Mouse (Mus musculus) kidney, embryonic 14.5 days (tissue): Measurements from ENCODE around the gene Pkp4. TPM values are rescaled to one million over a fixed set of nuclear protein-coding genes. Genes with fewer than 3 reads are reported as not detected.

Experiments
- ATAC-seq: fragments of 200-750 bp; cut with Nextera tagmentation; 2 replicates; pipeline ENCODE4 v1.8.0; 2017; ENCODE audit warnings: moderate number of reproducible peaks, mild to moderate bottlenecking, moderate TSS enrichment, moderate library complexity; ENCODE audit not compliant: low FRiP score, low TSS enrichment
- H3K27ac ChIP-seq: fragments of 300-500 bp; sonication (generic); 2 replicates; pipeline ENCODE4 v1.5.1; 2014; ENCODE audit warnings: low read depth, mild to moderate bottlenecking, low read length, moderate library complexity, mixed read lengths
- H3K27me3 ChIP-seq: fragments of 300-500 bp; sonication (generic); 2 replicates; pipeline ENCODE4 v1.6.1; 2014; ENCODE audit warnings: mild to moderate bottlenecking, low read length; ENCODE audit not compliant: control insufficient read depth, insufficient read depth
- H3K36me3 ChIP-seq: fragments of 300-500 bp; sonication (generic); 2 replicates; pipeline ENCODE4 v1.6.1; 2014; ENCODE audit warnings: low read length, mixed read lengths; ENCODE audit not compliant: control insufficient read depth, insufficient read depth
- H3K4me1 ChIP-seq: fragments of 300-500 bp; sonication (generic); 2 replicates; pipeline ENCODE4 v1.6.1; 2014; ENCODE audit warnings: low read length, mixed read lengths; ENCODE audit not compliant: control insufficient read depth, insufficient read depth
- H3K4me2 ChIP-seq: fragments of 300-500 bp; sonication (generic); replicated peaks from 2 replicates; pipeline ENCODE4 v1.6.1; 2014; ENCODE audit warnings: low read depth, mild to moderate bottlenecking, low read length
- H3K4me3 ChIP-seq: fragments of 300-500 bp; sonication (generic); 2 replicates; pipeline ENCODE4 v1.5.1; 2014; ENCODE audit warnings: mild to moderate bottlenecking, low read length
- H3K9ac ChIP-seq: fragments of 300-500 bp; sonication (generic); 2 replicates; pipeline ENCODE4 v1.6.1; 2014; ENCODE audit warnings: low read depth, mild to moderate bottlenecking, low read length, moderate library complexity
- H3K9me3 ChIP-seq: fragments of 300-500 bp; sonication (generic); 2 replicates; pipeline ENCODE4 v1.6.1; 2016; ENCODE audit warnings: low read length; ENCODE audit not compliant: control insufficient read depth
- WGBS: fragments of 180-500 bp; shearing (Covaris S2); extraction: QIAGEN DNeasy Blood & Tissue Kit; methylation state at CpG from one replicate; pipeline ENCODE4 v1.1.7; 2014; 5-methylcytosine and 5-hydroxymethylcytosine counted together
- polyA plus RNA-seq: library from polyadenylated mRNA; unstranded; fragments of >200 nt; fragmentation: Nextera tagmentation; extraction: Ambion mirVana; gene quantifications from 2 replicates; pipeline ENCODE4 v1.2.1, GENCODE M21; 2014

The Pkp4 gene
- polyA plus RNA-seq, 1 experiment from 2014 or later = 29.7 TPM

- Histone ChIP-seq H3K27me3 (no peaks in the 10 kb centered on the region), H3K36me3 (no peaks in the 10 kb centered on the region), H3K9me3 (no peaks in the 10 kb centered on the region), H3K4me3 (no peak overlapping the region), H3K9ac (no peak overlapping the region), H3K4me2 (no peak overlapping the region), H3K4me1 (peaks cover 14% of the 10 kb centered on the region), H3K27ac (no peak overlapping the region)
- 87% methylated on average over 8 of the region's 8 CpGs for WGBS
- ATAC-seq = no peak
Observed at GRCm38 (mm10) chr2:59284734-59285490, 124.3 kb downstream of the Pkp4 start.

DNA sequence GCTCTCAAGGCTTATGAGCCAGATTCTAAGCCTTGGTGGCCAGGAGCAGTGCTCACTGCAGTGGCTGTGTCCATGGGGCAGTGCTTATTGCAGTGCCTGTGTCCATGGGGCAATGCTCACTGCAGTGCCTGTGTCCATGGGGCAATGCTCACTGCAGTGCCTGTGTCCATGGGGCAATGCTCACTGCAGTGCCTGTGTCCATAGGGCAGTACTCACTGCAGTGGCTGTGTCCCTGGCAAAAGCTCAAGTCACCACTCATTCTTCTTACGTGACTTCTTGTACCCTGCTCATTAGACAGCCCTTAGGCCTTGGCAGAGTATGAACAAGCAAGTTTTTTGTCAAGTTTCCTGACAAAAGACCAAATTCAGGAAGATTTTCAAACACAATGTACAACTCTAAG, 124.9 kb downstream of the Pkp4 start:
- H3K4me3 ChIP-seq = no peak overlapping the region
- no peaks in the 10 kb centered on the region for H3K27me3 ChIP-seq
- no peak overlapping the region for H3K4me2 ChIP-seq
- no peak overlapping the region for H3K9ac ChIP-seq
- 78% methylated on average over 1 of the region's 1 CpGs for WGBS
- no peaks in the 10 kb centered on the region for H3K36me3 ChIP-seq
- no peak overlapping the region for H3K27ac ChIP-seq
- ATAC-seq = no peak
- no peaks in the 10 kb centered on the region for H3K9me3 ChIP-seq
- peaks cover 11% of the 10 kb centered on the region for H3K4me1 ChIP-seq

- Histone ChIP-seq H3K27me3 (no peaks in the 10 kb centered on the region), H3K36me3 (no peaks in the 10 kb centered on the region), H3K27ac (no peak overlapping the region; the same call in 1 of the 2 replicates), H3K9ac (no peak overlapping the region), H3K4me1 (peaks cover 4% of the 10 kb centered on the region), H3K4me3 (no peak overlapping the region), H3K9me3 (no peaks in the 10 kb centered on the region), H3K4me2 (no peak overlapping the region)
- ATAC-seq = no peak
- WGBS = 66% methylated on average over 9 of the region's 9 CpGs
Observed at GRCm38 (mm10) chr2:59286247-59286646, 125.6 kb downstream of the Pkp4 start.

GRCm38 (mm10) chr2:59287630-59288029, 127.0 kb downstream of the Pkp4 start:
- Histone ChIP-seq H3K27me3 (no peaks in the 10 kb centered on the region), H3K9ac (no peak overlapping the region), H3K9me3 (no peaks in the 10 kb centered on the region), H3K4me1 (peaks cover 4% of the 10 kb centered on the region), H3K4me3 (no peak overlapping the region), H3K36me3 (no peaks in the 10 kb centered on the region), H3K4me2 (no peak overlapping the region), H3K27ac (no peak overlapping the region)
- 49% methylated on average over 8 of the region's 8 CpGs for WGBS
- ATAC-seq = peak; percentile 50

GRCm38 (mm10) chr2:59289411-59289810, 128.8 kb downstream of the Pkp4 start:
- no peaks in the 10 kb centered on the region for H3K36me3 ChIP-seq
- H3K9me3 ChIP-seq = no peaks in the 10 kb centered on the region
- H3K27ac ChIP-seq = no peak overlapping the region
- 92% methylated on average over 2 of the region's 2 CpGs for WGBS
- no peak overlapping the region for H3K9ac ChIP-seq
- H3K4me3 ChIP-seq = no peak overlapping the region
- peaks cover 4% of the 10 kb centered on the region for H3K4me1 ChIP-seq
- H3K4me2 ChIP-seq = no peak overlapping the region
- no peak for ATAC-seq
- no peaks in the 10 kb centered on the region for H3K27me3 ChIP-seq

- no peak overlapping the region for H3K9ac ChIP-seq
- WGBS = 34% methylated on average over 3 of the region's 3 CpGs
- H3K4me1 ChIP-seq = peaks cover 4% of the 10 kb centered on the region
- no peak overlapping the region for H3K27ac ChIP-seq
- H3K27me3 ChIP-seq = no peaks in the 10 kb centered on the region
- H3K4me3 ChIP-seq = no peak overlapping the region
- no peak for ATAC-seq
- H3K36me3 ChIP-seq = no peaks in the 10 kb centered on the region
- H3K4me2 ChIP-seq = no peak overlapping the region
- no peaks in the 10 kb centered on the region for H3K9me3 ChIP-seq
Observed at GRCm38 (mm10) chr2:59290391-59290790, 129.7 kb downstream of the Pkp4 start.

- no peak for ATAC-seq
- no peaks in the 10 kb centered on the region for H3K4me1 ChIP-seq
- H3K36me3 ChIP-seq = no peaks in the 10 kb centered on the region; the same call in 1 of the 2 replicates
- no peak overlapping the region for H3K4me2 ChIP-seq
- no peaks in the 10 kb centered on the region for H3K9me3 ChIP-seq
- no peaks in the 10 kb centered on the region for H3K27me3 ChIP-seq
- no peak overlapping the region for H3K4me3 ChIP-seq
- H3K27ac ChIP-seq = no peak overlapping the region
- no peak overlapping the region for H3K9ac ChIP-seq
- 91% methylated on average over 3 of the region's 3 CpGs for WGBS
Observed at GRCm38 (mm10) chr2:59299831-59300230, 139.2 kb downstream of the Pkp4 start.

- Histone ChIP-seq H3K36me3 (peaks cover 16% of the 10 kb centered on the region), H3K4me3 (no peak overlapping the region), H3K4me2 (no peak overlapping the region), H3K9ac (no peak overlapping the region), H3K27ac (no peak overlapping the region), H3K27me3 (no peaks in the 10 kb centered on the region), H3K4me1 (no peaks in the 10 kb centered on the region), H3K9me3 (no peaks in the 10 kb centered on the region)
- WGBS = 29% methylated on average over 12 of the region's 12 CpGs
- peak; percentile 84; the same call in 1 of the 2 replicates for ATAC-seq
Observed at GRCm38 (mm10) chr2:59301671-59302070, 141.0 kb downstream of the Pkp4 start.

DNA sequence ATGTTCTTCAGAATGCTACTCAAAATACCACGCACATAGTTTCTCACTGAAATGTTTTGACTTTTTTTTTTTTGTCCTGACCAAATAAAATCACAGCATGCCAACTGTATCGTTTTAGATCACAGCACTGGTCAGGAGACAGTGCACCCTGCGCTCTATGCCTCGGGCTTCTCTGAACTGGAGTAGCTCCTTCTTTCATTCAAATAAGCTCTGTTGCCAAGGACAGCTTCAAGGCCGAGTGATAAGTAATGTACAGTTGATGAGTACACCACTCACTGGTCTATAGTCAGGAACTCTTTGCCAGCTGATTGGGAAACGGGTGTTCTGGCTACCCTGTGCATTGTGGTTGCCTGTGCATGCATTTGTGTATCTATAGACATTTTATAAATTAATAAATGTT, 141.8 kb downstream of the Pkp4 start:
- 85% methylated on average over 6 of the region's 6 CpGs for WGBS
- no peak overlapping the region for H3K4me3 ChIP-seq
- peaks cover 23% of the 10 kb centered on the region for H3K36me3 ChIP-seq
- H3K4me2 ChIP-seq = no peak overlapping the region
- no peak overlapping the region for H3K27ac ChIP-seq
- no peaks in the 10 kb centered on the region for H3K4me1 ChIP-seq
- no peak overlapping the region for H3K9ac ChIP-seq
- no peaks in the 10 kb centered on the region for H3K9me3 ChIP-seq
- ATAC-seq = no peak
- H3K27me3 ChIP-seq = no peaks in the 10 kb centered on the region
